Mouse (Mus musculus) forebrain, embryonic 12.5 days (tissue): ENCODE measurements around the gene Zfp287. TPM values are rescaled to one million over a fixed set of nuclear protein-coding genes. Genes with fewer than 3 reads are reported as not detected.
A peak's percentile ranks its signal among the peaks of the same experiment; 100 is the strongest.

Experiments
- ATAC-seq: fragments of 200-750 bp; cut with Nextera tagmentation; 2 replicates; pipeline ENCODE4 v1.8.0; 2017; ENCODE audit warnings: moderate TSS enrichment; ENCODE audit not compliant: low FRiP score
- H3K27ac ChIP-seq: fragments of 300-500 bp; sonication (generic); 2 replicates; pipeline ENCODE4 v1.5.1; 2016; ENCODE audit warnings: mild to moderate bottlenecking
- H3K27me3 ChIP-seq: fragments of 300-500 bp; sonication (generic); 2 replicates; pipeline ENCODE4 v1.6.1; 2016; ENCODE audit warnings: mild to moderate bottlenecking
- H3K36me3 ChIP-seq: fragments of 300-500 bp; sonication (generic); replicated peaks from 2 replicates; pipeline ENCODE4 v1.6.1; 2016; ENCODE audit warnings: mild to moderate bottlenecking
- H3K4me1 ChIP-seq: fragments of 300-500 bp; sonication (generic); 2 replicates; pipeline ENCODE4 v1.6.1; 2016
- H3K4me2 ChIP-seq: fragments of 300-500 bp; sonication (generic); 2 replicates; pipeline ENCODE4 v1.6.1; 2016; ENCODE audit warnings: mild to moderate bottlenecking, moderate library complexity
- H3K4me3 ChIP-seq: fragments of 300-500 bp; sonication (generic); replicated peaks from 2 replicates; pipeline ENCODE4 v1.5.1; 2016; ENCODE audit warnings: mild to moderate bottlenecking
- H3K9ac ChIP-seq: fragments of 300-500 bp; sonication (generic); 2 replicates; pipeline ENCODE4 v1.6.1; 2016; ENCODE audit warnings: mild to moderate bottlenecking
- H3K9me3 ChIP-seq: fragments of 300-500 bp; sonication (generic); 2 replicates; pipeline ENCODE4 v1.6.1; 2016
- WGBS: fragments of 180-500 bp; shearing (Covaris S2); methylation state at CpG from one replicate; pipeline ENCODE4 v1.1.7; 2016; 5-methylcytosine and 5-hydroxymethylcytosine counted together
- polyA plus RNA-seq: library from polyadenylated mRNA; unstranded; fragments of >200 nt; fragmentation: Nextera tagmentation; extraction: Ambion mirVana; gene quantifications from 2 replicates; pipeline ENCODE4 v1.2.1, GENCODE M21; 2016

Zfp287 gene
- polyA plus RNA-seq, 1 experiment from 2014 or later = 20.5 TPM

GRCm38 (mm10) chr11:62746001-62746533 lies 14.4 kb upstream of the Zfp287 start:
- Histone ChIP-seq H3K27ac (no peak overlapping the region), H3K9me3 (no peaks in the 10 kb centered on the region), H3K4me2 (peak overlapping the region; percentile 59), H3K4me3 (peak overlapping the region; percentile 42), H3K36me3 (no peaks in the 10 kb centered on the region), H3K9ac (peak overlapping the region; percentile 34; the same call in 1 of the 2 replicates), H3K27me3 (peaks cover 15% of the 10 kb centered on the region), H3K4me1 (peaks cover 7% of the 10 kb centered on the region; the same call in 1 of the 2 replicates)
- peak; percentile 81 for ATAC-seq
- 1% methylated on average over 26 of the region's 27 CpGs for WGBS

GRCm38 (mm10) chr11:62744103-62744502 lies 12.4 kb upstream of the Zfp287 start:
- H3K9ac ChIP-seq = no peak overlapping the region
- peak; percentile 46; the same call in 1 of the 2 replicates for ATAC-seq
- no peaks in the 10 kb centered on the region for H3K36me3 ChIP-seq
- no peak overlapping the region for H3K27ac ChIP-seq
- WGBS = 51% methylated on average over 5 of the region's 5 CpGs
- H3K4me1 ChIP-seq = peaks cover 7% of the 10 kb centered on the region; the same call in 1 of the 2 replicates
- peaks cover 11% of the 10 kb centered on the region for H3K27me3 ChIP-seq
- H3K4me3 ChIP-seq = no peak overlapping the region
- no peak overlapping the region for H3K4me2 ChIP-seq
- no peaks in the 10 kb centered on the region for H3K9me3 ChIP-seq

- Histone ChIP-seq H3K27me3 (peaks cover 4% of the 10 kb centered on the region; the same call in 1 of the 2 replicates), H3K27ac (no peak overlapping the region), H3K4me2 (no peak overlapping the region), H3K9ac (no peak overlapping the region), H3K36me3 (no peaks in the 10 kb centered on the region), H3K4me1 (peaks cover 7% of the 10 kb centered on the region; the same call in 1 of the 2 replicates), H3K9me3 (no peaks in the 10 kb centered on the region), H3K4me3 (no peak overlapping the region)
- no peak for ATAC-seq
- 78% methylated on average over 10 of the region's 10 CpGs for WGBS
Measured at GRCm38 (mm10) chr11:62742261-62742957, 10.7 kb upstream of the Zfp287 start.

GRCm38 (mm10) chr11:62741186-62741585 lies 9.5 kb upstream of the Zfp287 start:
- H3K4me2 ChIP-seq = no peak overlapping the region
- no peak overlapping the region for H3K4me3 ChIP-seq
- ATAC-seq = no peak
- H3K36me3 ChIP-seq = no peaks in the 10 kb centered on the region
- no peak overlapping the region for H3K27ac ChIP-seq
- H3K9ac ChIP-seq = no peak overlapping the region
- peaks cover 7% of the 10 kb centered on the region; the same call in 1 of the 2 replicates for H3K4me1 ChIP-seq
- H3K27me3 ChIP-seq = peaks cover 4% of the 10 kb centered on the region; the same call in 1 of the 2 replicates
- WGBS = 93% methylated on average over 2 of the region's 2 CpGs
- H3K9me3 ChIP-seq = no peaks in the 10 kb centered on the region

GRCm38 (mm10) chr11:62732665-62733064 lies 960 bp upstream of the Zfp287 start:
- Histone ChIP-seq H3K4me3 (no peak overlapping the region), H3K36me3 (peaks cover 13% of the 10 kb centered on the region), H3K9ac (no peak overlapping the region), H3K4me1 (peaks cover 14% of the 10 kb centered on the region), H3K27me3 (no peaks in the 10 kb centered on the region), H3K27ac (no peak overlapping the region), H3K4me2 (no peak overlapping the region), H3K9me3 (no peaks in the 10 kb centered on the region)
- no peak for ATAC-seq
- 90% methylated on average over 3 of the region's 3 CpGs for WGBS

GRCm38 (mm10) chr11:62732022-62732387 lies 300 bp upstream of the Zfp287 start:
- Histone ChIP-seq H3K9ac (peak overlapping the region; percentile 75; the same call in 1 of the 2 replicates), H3K36me3 (peaks cover 19% of the 10 kb centered on the region)
- ATAC-seq = no peak

GRCm38 (mm10) chr11:62728276-62728675 lies 3.4 kb downstream of the Zfp287 start:
- Histone ChIP-seq H3K4me3 (no peak overlapping the region), H3K4me1 (peaks cover 14% of the 10 kb centered on the region), H3K36me3 (peaks cover 47% of the 10 kb centered on the region), H3K9ac (no peak overlapping the region), H3K27ac (no peak overlapping the region), H3K9me3 (no peaks in the 10 kb centered on the region), H3K27me3 (no peaks in the 10 kb centered on the region), H3K4me2 (no peak overlapping the region)
- no peak for ATAC-seq
- 92% methylated on average over 8 of the region's 8 CpGs for WGBS

More at GRCm38 (mm10) chr11:62732022-62732387, 300 bp upstream of the Zfp287 start:
- Histone ChIP-seq H3K4me3 (peak overlapping the region; percentile 73), H3K27me3 (no peaks in the 10 kb centered on the region), H3K9me3 (no peaks in the 10 kb centered on the region), H3K27ac (no peak overlapping the region), H3K4me2 (peak overlapping the region; percentile 71), H3K4me1 (peaks cover 14% of the 10 kb centered on the region)
- 7% methylated on average over 5 of the region's 5 CpGs for whole genome bisulfite sequencing

- Histone ChIP-seq H3K36me3 (peaks cover 33% of the 10 kb centered on the region), H3K9ac (no peak overlapping the region), H3K27ac (no peak overlapping the region), H3K9me3 (no peaks in the 10 kb centered on the region), H3K4me1 (no peaks in the 10 kb centered on the region), H3K27me3 (no peaks in the 10 kb centered on the region), H3K4me2 (no peak overlapping the region), H3K4me3 (no peak overlapping the region)
- ATAC-seq = no peak
- 90% methylated on average over 5 of the region's 5 CpGs for WGBS
Measured at GRCm38 (mm10) chr11:62710657-62711056, 21.0 kb downstream of the Zfp287 start.

GRCm38 (mm10) chr11:62708252-62708651 lies 23.5 kb downstream of the Zfp287 start:
- 82% methylated on average over 7 of the region's 7 CpGs for WGBS
- H3K4me3 ChIP-seq = no peak overlapping the region

GRCm38 (mm10) chr11:62706141-62706540 lies 25.6 kb downstream of the Zfp287 start:
- Histone ChIP-seq H3K4me2 (no peak overlapping the region), H3K9me3 (no peaks in the 10 kb centered on the region), H3K36me3 (peaks cover 4% of the 10 kb centered on the region), H3K27me3 (no peaks in the 10 kb centered on the region), H3K4me1 (no peaks in the 10 kb centered on the region), H3K27ac (no peak overlapping the region), H3K4me3 (no peak overlapping the region), H3K9ac (no peak overlapping the region)
- 89% methylated on average over 2 of the region's 2 CpGs for WGBS
- no peak for ATAC-seq

More at GRCm38 (mm10) chr11:62708252-62708651, 23.5 kb downstream of the Zfp287 start:
- H3K27me3 ChIP-seq = no peaks in the 10 kb centered on the region
- no peaks in the 10 kb centered on the region for H3K4me1 ChIP-seq
- peaks cover 13% of the 10 kb centered on the region for H3K36me3 ChIP-seq
- no peak overlapping the region for H3K27ac ChIP-seq
- H3K9ac ChIP-seq = no peak overlapping the region
- H3K9me3 ChIP-seq = no peaks in the 10 kb centered on the region
- no peak for ATAC-seq
- H3K4me2 ChIP-seq = no peak overlapping the region

- no peak overlapping the region for H3K4me2 ChIP-seq
- no peaks in the 10 kb centered on the region for H3K4me1 ChIP-seq
- 74% methylated on average over 1 of the region's 1 CpGs for WGBS
- H3K27me3 ChIP-seq = no peaks in the 10 kb centered on the region
- H3K36me3 ChIP-seq = no peaks in the 10 kb centered on the region
- no peak overlapping the region for H3K9ac ChIP-seq
- no peaks in the 10 kb centered on the region for H3K9me3 ChIP-seq
- no peak overlapping the region for H3K4me3 ChIP-seq
- H3K27ac ChIP-seq = no peak overlapping the region
- no peak for ATAC-seq
Measured at GRCm38 (mm10) chr11:62701218-62701617, 30.5 kb downstream of the Zfp287 start.

- H3K4me2 ChIP-seq = no peak overlapping the region
- no peak overlapping the region for H3K9ac ChIP-seq
- H3K4me1 ChIP-seq = no peaks in the 10 kb centered on the region
- no peak overlapping the region for H3K4me3 ChIP-seq
- no peaks in the 10 kb centered on the region for H3K9me3 ChIP-seq
- ATAC-seq = no peak
- 74% methylated on average over 4 of the region's 4 CpGs for WGBS
- H3K27ac ChIP-seq = no peak overlapping the region
- H3K27me3 ChIP-seq = no peaks in the 10 kb centered on the region
- no peaks in the 10 kb centered on the region for H3K36me3 ChIP-seq
Measured at GRCm38 (mm10) chr11:62699749-62700148, 32.0 kb downstream of the Zfp287 start.

GRCm38 (mm10) chr11:62695126-62695525 lies 36.6 kb downstream of the Zfp287 start:
- Histone ChIP-seq H3K27me3 (no peaks in the 10 kb centered on the region), H3K4me1 (no peaks in the 10 kb centered on the region), H3K9ac (no peak overlapping the region), H3K4me3 (no peak overlapping the region), H3K9me3 (no peaks in the 10 kb centered on the region), H3K27ac (no peak overlapping the region), H3K4me2 (no peak overlapping the region), H3K36me3 (no peaks in the 10 kb centered on the region)
- 95% methylated on average over 8 of the region's 8 CpGs for WGBS
- no peak for ATAC-seq
